Mouse (Mus musculus): ENCODE results near the gene Mtfr2. TPM values are rescaled to one million over a fixed set of nuclear protein-coding genes. Genes with fewer than 3 reads are reported as not detected.

Gene Mtfr2
- polyA plus RNA-seq, 1 experiment from 2014 or later: 0.82 TPM

Other genes with a start within 250 kb of the Mtfr2 start
- gene Map7, start 199.3 kb upstream of the Mtfr2 start, polyA plus RNA-seq (2014; fragmentation: Nextera tagmentation; extraction: Ambion mirVana): 5.2 and 5.4 TPM in 2 replicates
- gene Bclaf1, start 35.3 kb upstream of the Mtfr2 start, polyA plus RNA-seq (2014; fragmentation: Nextera tagmentation; extraction: Ambion mirVana): 163 and 174 TPM in 2 replicates

Data from neural tube, embryonic 11.5 days (tissue).